Mouse (Mus musculus) hindbrain, embryonic 14.5 days (tissue): ENCODE measurements around the gene Rapgef6. TPM values are rescaled to one million over a fixed set of nuclear protein-coding genes. Genes with fewer than 3 reads are reported as not detected.

Source experiments
- ATAC-seq: fragments of 200-750 bp; cut with Nextera tagmentation; 2 replicates; pipeline ENCODE4 v1.8.0; 2017; ENCODE audit warnings: moderate number of reproducible peaks, mild to moderate bottlenecking, moderate TSS enrichment, moderate library complexity; ENCODE audit not compliant: low FRiP score
- DNase-seq: peaks from one replicate; pipeline ENCODE4 v3.0.0-alpha.2; 2015; ENCODE audit warnings: low spot score
- H3K27ac ChIP-seq: fragments of 300-500 bp; sonication (generic); 2 replicates; pipeline ENCODE4 v1.5.1; 2014; ENCODE audit warnings: mild to moderate bottlenecking, moderate library complexity
- H3K27me3 ChIP-seq: fragments of 300-500 bp; sonication (generic); 2 replicates; pipeline ENCODE4 v1.6.1; 2014; ENCODE audit warnings: mild to moderate bottlenecking, low read length, mixed read lengths; ENCODE audit not compliant: control insufficient read depth, insufficient read depth
- H3K36me3 ChIP-seq: fragments of 300-500 bp; sonication (generic); replicated peaks from 2 replicates; pipeline ENCODE4 v1.6.1; 2014; ENCODE audit not compliant: control insufficient read depth, insufficient read depth
- H3K4me1 ChIP-seq: fragments of 300-500 bp; sonication (generic); replicated peaks from 2 replicates; pipeline ENCODE4 v1.6.1; 2014; ENCODE audit warnings: antibody characterized with exemption, low read length, mixed read lengths; ENCODE audit not compliant: control insufficient read depth, insufficient read depth
- H3K4me2 ChIP-seq: fragments of 300-500 bp; sonication (generic); replicated peaks from 2 replicates; pipeline ENCODE4 v1.6.1; 2014; ENCODE audit warnings: mild to moderate bottlenecking, moderate library complexity
- H3K4me3 ChIP-seq: fragments of 300-500 bp; sonication (generic); replicated peaks from 2 replicates; pipeline ENCODE4 v1.5.1; 2014; ENCODE audit warnings: mild to moderate bottlenecking, low read length
- H3K9ac ChIP-seq: fragments of 300-500 bp; sonication (generic); 2 replicates; pipeline ENCODE4 v1.6.1; 2014
- H3K9me3 ChIP-seq: fragments of 300-500 bp; sonication (generic); 2 replicates; pipeline ENCODE4 v1.6.1; 2016; ENCODE audit warnings: low read length; ENCODE audit not compliant: control insufficient read depth
- WGBS: fragments of 180-500 bp; shearing (Covaris S2); extraction: QIAGEN DNeasy Blood & Tissue Kit; methylation state at CpG from one replicate; pipeline ENCODE4 v1.1.7; 2014; 5-methylcytosine and 5-hydroxymethylcytosine counted together
- polyA plus RNA-seq: library from polyadenylated mRNA; unstranded; fragments of >200 nt; fragmentation: Nextera tagmentation; extraction: Ambion mirVana; gene quantifications from 2 replicates; pipeline ENCODE4 v1.2.1, GENCODE M21; 2014

Rapgef6 gene
- polyA plus RNA-seq, 1 experiment from 2014 or later = 31.7 TPM

DNA sequence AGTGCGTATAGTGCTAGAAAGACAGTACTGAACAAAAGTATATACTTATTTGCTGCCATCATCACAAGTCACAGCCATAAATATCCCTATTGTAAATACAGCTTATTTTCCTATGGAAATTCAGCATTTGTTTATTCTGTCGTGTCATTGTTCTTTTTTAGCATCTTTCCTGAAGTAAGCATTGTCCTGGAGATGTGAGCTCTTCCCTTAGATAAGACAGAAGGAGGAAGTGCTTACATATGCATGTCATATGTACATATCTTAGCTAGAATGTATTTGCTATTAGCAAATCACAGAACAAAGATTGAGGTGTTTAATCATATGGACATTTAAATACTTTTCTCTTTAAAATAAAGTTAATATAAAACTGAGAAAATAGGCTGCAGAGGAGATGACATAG is 132.8 kb downstream of the Rapgef6 start:
- H3K36me3 ChIP-seq = peaks cover 38% of the 10 kb centered on the region
- no peaks in the 10 kb centered on the region for H3K9me3 ChIP-seq
- no peaks in the 10 kb centered on the region for H3K27me3 ChIP-seq
- no peak for DNase-seq
- H3K4me1 ChIP-seq = no peaks in the 10 kb centered on the region
- H3K4me2 ChIP-seq = no peak overlapping the region
- H3K9ac ChIP-seq = no peak overlapping the region
- H3K4me3 ChIP-seq = no peak overlapping the region
- ATAC-seq = no peak
- WGBS = 85% methylated on average over 2 of the region's 2 CpGs
- no peak overlapping the region for H3K27ac ChIP-seq

GRCm38 (mm10) chr11:54673575-54674298 is 151.1 kb downstream of the Rapgef6 start:
- DNase-seq = no peak
- 77% methylated on average over 8 of the region's 8 CpGs for WGBS
- H3K4me1 ChIP-seq = no peaks in the 10 kb centered on the region
- no peak overlapping the region for H3K27ac ChIP-seq
- no peaks in the 10 kb centered on the region for H3K27me3 ChIP-seq
- H3K9me3 ChIP-seq = no peaks in the 10 kb centered on the region
- H3K9ac ChIP-seq = no peak overlapping the region
- H3K36me3 ChIP-seq = peaks cover 22% of the 10 kb centered on the region
- H3K4me3 ChIP-seq = no peak overlapping the region
- no peak for ATAC-seq
- H3K4me2 ChIP-seq = no peak overlapping the region

DNA sequence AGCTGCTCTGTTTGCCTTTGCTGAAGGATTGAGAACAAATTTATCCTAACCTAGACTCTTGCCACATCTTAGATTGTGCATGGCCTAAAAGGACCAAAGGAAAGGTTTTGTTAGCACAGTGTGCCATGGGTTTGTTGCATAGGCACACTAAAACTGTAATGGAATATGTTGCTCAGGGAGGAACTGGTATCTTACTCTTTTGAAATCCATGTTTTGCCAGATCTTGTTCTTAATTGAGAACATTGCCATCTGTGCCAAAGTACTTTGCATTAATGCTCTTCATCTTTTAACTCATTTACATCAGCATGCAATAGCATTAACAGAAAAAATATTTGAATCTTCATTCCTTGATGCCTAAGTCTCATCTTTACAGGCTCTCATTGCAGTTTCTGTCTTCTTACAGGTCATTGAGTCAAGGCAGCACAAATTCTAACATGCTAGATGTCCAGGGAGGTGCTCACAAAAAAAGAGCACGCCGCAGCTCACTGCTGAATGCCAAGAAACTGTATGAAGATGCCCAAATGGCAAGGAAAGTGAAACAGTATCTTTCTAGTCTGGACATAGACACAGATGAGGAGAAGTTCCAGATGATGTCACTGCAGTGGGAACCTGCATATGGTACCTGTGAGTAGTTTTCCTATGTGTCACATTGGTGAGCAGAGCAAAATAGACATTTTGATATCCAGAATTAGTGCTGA is 153.3 kb downstream of the Rapgef6 start:
- Histone ChIP-seq H3K27me3 (no peaks in the 10 kb centered on the region), H3K9ac (no peak overlapping the region), H3K36me3 (peaks cover 42% of the 10 kb centered on the region), H3K4me3 (no peak overlapping the region), H3K4me2 (no peak overlapping the region), H3K4me1 (no peaks in the 10 kb centered on the region), H3K9me3 (no peaks in the 10 kb centered on the region), H3K27ac (no peak overlapping the region)
- no peak for DNase-seq
- no peak for ATAC-seq
- 98% methylated on average over 2 of the region's 2 CpGs for WGBS

DNA sequence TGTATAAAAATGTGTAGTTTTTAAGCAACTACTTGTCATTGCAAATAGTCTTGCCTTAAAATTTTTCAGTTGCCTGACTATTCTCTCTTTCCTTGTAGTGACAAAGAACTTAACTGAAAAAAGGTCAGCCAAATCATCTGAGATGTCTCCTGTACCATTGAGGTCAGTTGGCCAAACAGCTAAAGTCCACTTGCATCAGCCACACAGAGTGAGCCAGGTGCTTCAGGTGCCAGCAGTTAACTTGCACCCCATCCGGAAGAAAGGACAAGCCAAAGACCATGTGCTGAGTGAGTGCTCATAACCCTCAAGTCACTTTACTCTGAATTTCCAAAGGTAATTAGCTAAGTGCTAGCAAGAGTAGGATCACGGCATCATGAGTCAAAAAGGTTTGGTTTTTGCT is 156.5 kb downstream of the Rapgef6 start:
- no peaks in the 10 kb centered on the region for H3K9me3 ChIP-seq
- 98% methylated on average over 2 of the region's 2 CpGs for WGBS
- no peak overlapping the region for H3K27ac ChIP-seq
- no peak overlapping the region for H3K9ac ChIP-seq
- no peaks in the 10 kb centered on the region for H3K4me1 ChIP-seq
- ATAC-seq (no peak), DNase-seq (no peak)
- H3K4me2 ChIP-seq = no peak overlapping the region
- peaks cover 61% of the 10 kb centered on the region for H3K36me3 ChIP-seq
- H3K4me3 ChIP-seq = no peak overlapping the region
- H3K27me3 ChIP-seq = no peaks in the 10 kb centered on the region

DNA sequence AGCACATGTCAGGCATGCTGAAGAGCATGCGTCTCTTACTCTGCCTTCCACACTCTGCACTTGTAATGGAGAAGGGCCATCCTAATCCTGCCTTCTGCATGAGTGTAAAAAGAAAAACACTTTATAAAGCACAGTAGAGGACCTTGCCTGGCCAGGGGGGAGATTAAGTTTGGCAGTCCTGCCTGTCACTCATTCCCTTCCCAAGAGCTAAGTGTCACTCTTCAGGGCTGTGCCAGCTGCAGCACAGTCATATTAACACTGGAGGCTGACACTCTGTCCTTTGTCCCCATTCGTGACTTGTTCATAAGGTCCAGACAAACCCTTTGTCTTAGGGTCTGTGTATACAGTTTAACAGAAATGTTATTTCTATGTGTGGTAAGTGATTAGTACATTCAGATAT is 162.2 kb downstream of the Rapgef6 start:
- Histone ChIP-seq H3K9ac (no peak overlapping the region), H3K4me1 (no peaks in the 10 kb centered on the region), H3K4me3 (no peak overlapping the region), H3K27me3 (no peaks in the 10 kb centered on the region), H3K9me3 (no peaks in the 10 kb centered on the region), H3K4me2 (no peak overlapping the region), H3K36me3 (peaks cover 70% of the 10 kb centered on the region), H3K27ac (no peak overlapping the region)
- WGBS = 77% methylated on average over 2 of the region's 2 CpGs
- ATAC-seq = no peak
- DNase-seq = no peak

GRCm38 (mm10) chr11:54690171-54690570 is 167.5 kb downstream of the Rapgef6 start:
- Histone ChIP-seq H3K9ac (no peak overlapping the region), H3K36me3 (peaks cover 73% of the 10 kb centered on the region), H3K9me3 (no peaks in the 10 kb centered on the region), H3K4me1 (no peaks in the 10 kb centered on the region), H3K4me2 (no peak overlapping the region), H3K4me3 (no peak overlapping the region), H3K27ac (no peak overlapping the region), H3K27me3 (no peaks in the 10 kb centered on the region)
- ATAC-seq (no peak), DNase-seq (no peak)
- WGBS = 87% methylated on average over 4 of the region's 4 CpGs

GRCm38 (mm10) chr11:54691179-54691578 is 168.5 kb downstream of the Rapgef6 start:
- ATAC-seq (no peak), DNase-seq (no peak)
- Histone ChIP-seq H3K9ac (no peak overlapping the region), H3K4me1 (no peaks in the 10 kb centered on the region), H3K9me3 (no peaks in the 10 kb centered on the region), H3K36me3 (peaks cover 70% of the 10 kb centered on the region), H3K27ac (no peak overlapping the region), H3K27me3 (no peaks in the 10 kb centered on the region), H3K4me2 (no peak overlapping the region), H3K4me3 (no peak overlapping the region)
- WGBS = 88% methylated on average over 4 of the region's 4 CpGs

- 96% methylated on average over 6 of the region's 6 CpGs for WGBS
Observed at GRCm38 (mm10) chr11:54693696-54694095, 171.0 kb downstream of the Rapgef6 start.

GRCm38 (mm10) chr11:54694291-54694690 is 171.6 kb downstream of the Rapgef6 start:
- Histone ChIP-seq H3K4me1 (no peaks in the 10 kb centered on the region), H3K4me2 (no peak overlapping the region), H3K9ac (no peak overlapping the region), H3K9me3 (no peaks in the 10 kb centered on the region), H3K36me3 (peaks cover 70% of the 10 kb centered on the region), H3K27me3 (no peaks in the 10 kb centered on the region), H3K27ac (no peak overlapping the region), H3K4me3 (no peak overlapping the region)
- ATAC-seq (no peak), DNase-seq (no peak)
- 88% methylated on average over 8 of the region's 8 CpGs for WGBS

More at GRCm38 (mm10) chr11:54693696-54694095, 171.0 kb downstream of the Rapgef6 start:
- no peak for DNase-seq
- ATAC-seq = no peak
- no peak overlapping the region for H3K27ac ChIP-seq
- no peaks in the 10 kb centered on the region for H3K9me3 ChIP-seq
- peaks cover 70% of the 10 kb centered on the region for H3K36me3 ChIP-seq
- no peak overlapping the region for H3K4me3 ChIP-seq
- no peaks in the 10 kb centered on the region for H3K4me1 ChIP-seq
- no peaks in the 10 kb centered on the region for H3K27me3 ChIP-seq
- no peak overlapping the region for H3K9ac ChIP-seq
- no peak overlapping the region for H3K4me2 ChIP-seq
